Mouse (Mus musculus): ENCODE results near the gene Slc2a6. TPM values are rescaled to one million over a fixed set of nuclear protein-coding genes. Genes with fewer than 3 reads are reported as not detected.
A peak's percentile ranks its signal among the peaks of the same experiment; 100 is the strongest.

Slc2a6 gene
- polyA plus RNA-seq, 1 experiment, result 0.55 TPM

GRCm38 (mm10) chr2:27043461-27043860 lies 15.7 kb upstream of the Slc2a6 start:
- H3K79me3 ChIP-seq (ENCODE audit: low read depth), result no peaks in the 10 kb centered on the region
- H3ac ChIP-seq (ENCODE audit: control insufficient read depth, insufficient read length, low read depth), result no peak overlapping the region
- H3K79me2 ChIP-seq (ENCODE audit: control insufficient read depth, insufficient read depth), result no peaks in the 10 kb centered on the region
- H3K36me3 ChIP-seq (ENCODE audit: control insufficient read depth, insufficient read depth), result no peaks in the 10 kb centered on the region
- peaks cover 61% of the 10 kb centered on the region for H3K27me3 ChIP-seq (ENCODE audit: control insufficient read depth, insufficient read depth, insufficient read length)
- no peak overlapping the region for H3K4me3 ChIP-seq (ENCODE audit: insufficient read depth, poor library complexity, severe bottlenecking)
- TF ChIP-seq CEBPB (IDR thresholded peaks at IDR 0.05; ENCODE audit: low read depth) (no peak), CTCF (IDR thresholded peaks at IDR 0.05; ENCODE audit: control insufficient read depth, insufficient read depth, insufficient read length) (peak; percentile 88)

- Histone ChIP-seq H3ac (ENCODE audit: control insufficient read depth, insufficient read length, low read depth) (no peak overlapping the region), H3K79me3 (ENCODE audit: low read depth) (no peaks in the 10 kb centered on the region), H3K79me2 (ENCODE audit: control insufficient read depth, insufficient read depth) (no peaks in the 10 kb centered on the region), H3K4me3 (ENCODE audit: insufficient read depth, poor library complexity, severe bottlenecking) (no peak overlapping the region), H3K27me3 (ENCODE audit: control insufficient read depth, insufficient read depth, insufficient read length) (peaks cover 53% of the 10 kb centered on the region), H3K36me3 (ENCODE audit: control insufficient read depth, insufficient read depth) (no peaks in the 10 kb centered on the region)
- TF ChIP-seq MYOD1 (IDR thresholded peaks at IDR 0.05; ENCODE audit: control insufficient read depth, insufficient read length, low read depth), result no peak
- TF ChIP-seq CEBPB (IDR thresholded peaks at IDR 0.05; ENCODE audit: low read depth), result no peak
- no peak for TF ChIP-seq USF1 (IDR thresholded peaks at IDR 0.05; ENCODE audit: low read depth)
- no peak for TF ChIP-seq MYOG (IDR thresholded peaks at IDR 0.05; ENCODE audit: control insufficient read depth, extremely low read depth, insufficient read length)
- no peak for TF ChIP-seq FOSL1 (IDR thresholded peaks at IDR 0.05; ENCODE audit: insufficient read depth, low read length, poor library complexity, severe bottlenecking)
- no peak for TF ChIP-seq CTCF (IDR thresholded peaks at IDR 0.05; ENCODE audit: control insufficient read depth, insufficient read depth, insufficient read length)
- no peak for TF ChIP-seq MAX (IDR thresholded peaks at IDR 0.05)
Observed at GRCm38 (mm10) chr2:27042131-27042844, 14.5 kb upstream of the Slc2a6 start.

- H3ac ChIP-seq (ENCODE audit: control insufficient read depth, insufficient read length, low read depth), result no peak overlapping the region
- no peak overlapping the region for H3K4me3 ChIP-seq (ENCODE audit: insufficient read depth, poor library complexity, severe bottlenecking)
- H3K27me3 ChIP-seq (ENCODE audit: control insufficient read depth, insufficient read depth, insufficient read length), result peaks cover 30% of the 10 kb centered on the region
- no peaks in the 10 kb centered on the region for H3K79me2 ChIP-seq (ENCODE audit: control insufficient read depth, insufficient read depth)
- H3K36me3 ChIP-seq (ENCODE audit: control insufficient read depth, insufficient read depth), result no peaks in the 10 kb centered on the region
- no peaks in the 10 kb centered on the region for H3K79me3 ChIP-seq (ENCODE audit: low read depth)
- TF ChIP-seq CTCF (IDR thresholded peaks at IDR 0.05; ENCODE audit: control insufficient read depth, insufficient read depth, insufficient read length) (peak; percentile 45), USF1 (IDR thresholded peaks at IDR 0.05; ENCODE audit: low read depth) (no peak)
Observed at GRCm38 (mm10) chr2:27039286-27039685, 11.5 kb upstream of the Slc2a6 start.

GRCm38 (mm10) chr2:27038596-27038995 lies 10.8 kb upstream of the Slc2a6 start:
- Histone ChIP-seq H3K27me3 (ENCODE audit: control insufficient read depth, insufficient read depth, insufficient read length) (peaks cover 26% of the 10 kb centered on the region), H3K79me2 (ENCODE audit: control insufficient read depth, insufficient read depth) (no peaks in the 10 kb centered on the region), H3K79me3 (ENCODE audit: low read depth) (no peaks in the 10 kb centered on the region), H3K4me3 (ENCODE audit: insufficient read depth, poor library complexity, severe bottlenecking) (no peak overlapping the region), H3K36me3 (ENCODE audit: control insufficient read depth, insufficient read depth) (no peaks in the 10 kb centered on the region), H3ac (ENCODE audit: control insufficient read depth, insufficient read length, low read depth) (no peak overlapping the region)
- TF ChIP-seq MYOD1 (IDR thresholded peaks at IDR 0.05; ENCODE audit: control insufficient read depth, insufficient read length, low read depth), result no peak
- peak; percentile 56 for TF ChIP-seq CTCF (IDR thresholded peaks at IDR 0.05; ENCODE audit: control insufficient read depth, insufficient read depth, insufficient read length)

GRCm38 (mm10) chr2:27037008-27037407 lies 9.2 kb upstream of the Slc2a6 start:
- no peak overlapping the region for H3ac ChIP-seq (ENCODE audit: control insufficient read depth, insufficient read length, low read depth)
- no peaks in the 10 kb centered on the region for H3K36me3 ChIP-seq (ENCODE audit: control insufficient read depth, insufficient read depth)
- TF ChIP-seq CTCF (IDR thresholded peaks at IDR 0.05; ENCODE audit: control insufficient read depth, insufficient read depth, insufficient read length), result no peak
- TF ChIP-seq CEBPB (IDR thresholded peaks at IDR 0.05; ENCODE audit: low read depth), result no peak
- TF ChIP-seq MYOG (IDR thresholded peaks at IDR 0.05; ENCODE audit: control insufficient read depth, extremely low read depth, insufficient read length), result no peak
- TF ChIP-seq MAX (IDR thresholded peaks at IDR 0.05), result no peak
- peaks cover 16% of the 10 kb centered on the region for H3K27me3 ChIP-seq (ENCODE audit: control insufficient read depth, insufficient read depth, insufficient read length)
- H3K79me3 ChIP-seq (ENCODE audit: low read depth), result no peaks in the 10 kb centered on the region
- H3K79me2 ChIP-seq (ENCODE audit: control insufficient read depth, insufficient read depth), result no peaks in the 10 kb centered on the region
- H3K4me3 ChIP-seq (ENCODE audit: insufficient read depth, poor library complexity, severe bottlenecking), result no peak overlapping the region

- TF ChIP-seq CEBPB (IDR thresholded peaks at IDR 0.05; ENCODE audit: low read depth) (no peak), MYOG (IDR thresholded peaks at IDR 0.05; ENCODE audit: control insufficient read depth, extremely low read depth, insufficient read length) (no peak), MYOD1 (IDR thresholded peaks at IDR 0.05; ENCODE audit: control insufficient read depth, insufficient read length, low read depth) (no peak), FOSL1 (IDR thresholded peaks at IDR 0.05; ENCODE audit: insufficient read depth, low read length, poor library complexity, severe bottlenecking) (no peak), CTCF (IDR thresholded peaks at IDR 0.05; ENCODE audit: control insufficient read depth, insufficient read depth, insufficient read length) (no peak), USF1 (IDR thresholded peaks at IDR 0.05; ENCODE audit: low read depth) (no peak), MAX (IDR thresholded peaks at IDR 0.05) (no peak)
- H3K79me3 ChIP-seq (ENCODE audit: low read depth), result no peaks in the 10 kb centered on the region
Observed at GRCm38 (mm10) chr2:27036003-27036402, 8.2 kb upstream of the Slc2a6 start.

More at GRCm38 (mm10) chr2:27036003-27036402, 8.2 kb upstream of the Slc2a6 start:
- Histone ChIP-seq H3ac (ENCODE audit: control insufficient read depth, insufficient read length, low read depth) (no peak overlapping the region), H3K79me2 (ENCODE audit: control insufficient read depth, insufficient read depth) (no peaks in the 10 kb centered on the region), H3K36me3 (ENCODE audit: control insufficient read depth, insufficient read depth) (no peaks in the 10 kb centered on the region), H3K27me3 (ENCODE audit: control insufficient read depth, insufficient read depth, insufficient read length) (peaks cover 9% of the 10 kb centered on the region), H3K4me3 (ENCODE audit: insufficient read depth, poor library complexity, severe bottlenecking) (no peak overlapping the region)
